Comparison of ENCODE assay signal across 9 mouse cellular contexts in the genomic region with DNA sequence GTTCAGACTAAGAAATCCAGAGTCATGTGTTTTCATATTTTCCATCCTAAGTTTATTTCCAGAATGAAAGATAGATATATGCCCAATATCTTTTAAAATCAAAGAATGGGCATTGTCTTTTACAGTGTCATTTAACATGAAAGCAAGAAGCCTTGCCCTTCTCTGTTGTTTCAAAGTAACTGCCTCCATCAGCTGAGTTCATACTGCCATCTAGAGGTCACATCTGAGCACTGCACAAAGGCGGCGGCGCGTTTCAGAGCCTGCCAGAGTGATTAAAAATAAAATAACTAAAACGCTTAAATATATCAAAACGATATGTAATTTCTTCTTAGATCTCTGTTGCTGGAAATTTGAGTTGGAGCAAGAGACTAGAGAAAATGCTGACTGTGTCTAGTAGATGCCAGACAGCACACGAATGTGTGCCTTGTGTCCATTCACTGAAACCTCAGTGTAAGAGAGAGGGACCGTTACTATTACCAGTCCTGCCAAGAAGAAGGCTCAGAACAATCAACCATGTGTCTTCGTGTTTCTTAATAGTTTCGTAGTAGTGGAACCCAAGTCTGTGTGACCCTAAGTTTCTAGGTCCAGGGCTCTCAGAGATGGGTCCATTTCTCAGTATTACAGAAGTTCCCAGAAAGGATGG.
DNase-seq lines count a peak whose midpoint lies in the region; ATAC-seq and TF ChIP-seq lines count a peak whose summit lies in the region.
"Had no signal": no experiment of that assay in that cellular context is flagged by ENCODE, and none has a peak within 500 bp of the region (broad histone marks: within the 10 kb centered on the region; RNA-seq: fewer than 3 reads in every experiment).

No protein-coding gene starts in this region.

- no peak overlapping the region for H3K4me2 ChIP-seq in liver, postnatal 0 days (ENCODE audit: low read depth, low read length)
- H3K4me2 ChIP-seq: heart, embryonic 15.5 days had no signal

- DNase-seq in A20 (ENCODE audit: low read depth, low spot score) (peak; percentile 54), MEL-GATA-1-ER (ENCODE audit: extremely low read depth, low read depth) (peak; percentile 16)
- DNase-seq in cerebellum, adult 9-10 months = peak; percentile 80
- peak; percentile 40 to 76 for DNase-seq in frontal cortex, postnatal 14 days (ENCODE audit: low spot score in 2 of 2)
- peak; percentile 22 to 63 for DNase-seq in kidney, adult 8-10 months
- DNase-seq in liver, postnatal 0 days = peak; percentile 58

- no peak overlapping the region for H3K27ac ChIP-seq in liver, postnatal 0 days (ENCODE audit: low read depth)
- H3K27ac ChIP-seq in olfactory bulb, adult 2 months (ENCODE audit: insufficient read depth, low read depth, low read length) = no peak overlapping the region
- H3K27ac ChIP-seq: heart, embryonic 15.5 days had no signal

- peak; percentile 87 for TF ChIP-seq CTCF in liver, postnatal 0 days (IDR thresholded peaks at IDR 0.05; ENCODE audit: low read depth)
- TF ChIP-seq CTCF in olfactory bulb, adult 2 months (IDR thresholded peaks at IDR 0.05; ENCODE audit: insufficient read depth, low read depth, low read length) = peak; percentile 58; the same call in 1 of the 2 replicates

- no peak overlapping the region for H3K9ac ChIP-seq in liver, postnatal 0 days (replicated peaks)
- H3K9ac ChIP-seq: heart, embryonic 15.5 days had no signal

- 28% methylated on average over 10 of the region's 10 CpGs for WGBS in liver, postnatal 0 days (ENCODE audit: insufficient replicate concordance)
- 11% methylated on average over 10 of the region's 10 CpGs for WGBS in olfactory bulb, adult 2 months

- TF ChIP-seq POLR2A in olfactory bulb, adult 2 months (IDR thresholded peaks at IDR 0.05; ENCODE audit: insufficient read depth, low read depth, low read length) = no peak

- no peaks in the 10 kb centered on the region for H3K4me1 ChIP-seq in liver, postnatal 0 days (ENCODE audit: insufficient read depth)
- H3K4me1 ChIP-seq in olfactory bulb, adult 2 months (ENCODE audit: control insufficient read depth, insufficient read depth, low read length) = peaks cover 3% of the 10 kb centered on the region; the same call in 1 of the 2 replicates

- no peak for ATAC-seq in liver, postnatal 0 days
- no peak for ATAC-seq in activated CD4-positive, CD25-positive, alpha-beta regulatory T cell, adult 4 months

- no peak overlapping the region for H3K4me3 ChIP-seq in liver, postnatal 0 days (ENCODE audit: low read depth, low read length)
- no peak overlapping the region for H3K4me3 ChIP-seq in olfactory bulb, adult 2 months (ENCODE audit: insufficient read depth, low read depth, low read length)
- H3K4me3 ChIP-seq: heart, embryonic 15.5 days had no signal

- no peaks in the 10 kb centered on the region for H3K27me3 ChIP-seq in liver, postnatal 0 days (ENCODE audit: insufficient read depth, low read length)
- H3K27me3 ChIP-seq: heart, embryonic 15.5 days had no signal

- no peaks in the 10 kb centered on the region for H3K36me3 ChIP-seq in liver, postnatal 0 days (replicated peaks; ENCODE audit: insufficient read depth, low read length)
- H3K36me3 ChIP-seq: heart, embryonic 15.5 days had no signal

- TF ChIP-seq EP300 in liver, postnatal 0 days (IDR thresholded peaks at IDR 0.05; ENCODE audit: low read depth) = no peak

- no peaks in the 10 kb centered on the region for H3K9me3 ChIP-seq in liver, postnatal 0 days (ENCODE audit: low read length)
- H3K9me3 ChIP-seq: heart, embryonic 15.5 days had no signal

Comparison
In these comparisons a context has a peak if more than half of its experiments do, and no peak if none do; other contexts are left out.
1. DNase-seq: peak in every context shown above with its lines; median percentile 80 in cerebellum, adult 9-10 months; 58 in frontal cortex, postnatal 14 days; 58 in liver, postnatal 0 days; 54 in A20; 42 in kidney, adult 8-10 months; 16 in MEL-GATA-1-ER.